Mouse (Mus musculus): ENCODE measurements around the gene Lsamp. TPM values are rescaled to one million over a fixed set of nuclear protein-coding genes. Genes with fewer than 3 reads are reported as not detected.

The Lsamp gene
- polyA plus RNA-seq, 1 experiment: 0.04 TPM

DNA sequence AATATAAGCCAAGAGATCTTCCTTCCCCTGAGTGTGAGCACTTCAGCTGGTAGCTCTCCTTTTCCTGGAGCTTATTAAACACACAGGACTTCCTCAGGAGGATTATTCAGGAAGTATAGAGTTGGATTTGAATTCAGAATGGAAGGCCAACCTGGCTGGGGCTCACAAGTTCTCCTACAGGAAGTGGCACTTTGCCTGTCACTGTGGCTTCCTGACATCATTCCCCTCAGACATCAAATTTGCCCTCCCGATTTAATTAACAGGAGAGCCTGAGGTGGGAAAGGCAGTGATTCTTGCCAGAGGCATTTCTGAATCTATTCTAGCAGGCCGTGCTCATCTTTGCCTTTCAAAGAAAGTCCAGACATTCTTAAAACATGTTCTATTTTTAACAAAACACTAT, 2097.4 kb downstream of the Lsamp start:
- TF ChIP-seq POLR2A (IDR thresholded peaks at IDR 0.05; ENCODE audit: low read depth, low read length) (no peak), CTCF (IDR thresholded peaks at IDR 0.05; ENCODE audit: extremely low read depth, insufficient read depth, insufficient read length, insufficient replicate concordance) (no peak)
- H3K27ac ChIP-seq (ENCODE audit: insufficient read depth, low read length): no peak overlapping the region
- 44% methylated on average over 2 of the region's 2 CpGs for WGBS

DNA sequence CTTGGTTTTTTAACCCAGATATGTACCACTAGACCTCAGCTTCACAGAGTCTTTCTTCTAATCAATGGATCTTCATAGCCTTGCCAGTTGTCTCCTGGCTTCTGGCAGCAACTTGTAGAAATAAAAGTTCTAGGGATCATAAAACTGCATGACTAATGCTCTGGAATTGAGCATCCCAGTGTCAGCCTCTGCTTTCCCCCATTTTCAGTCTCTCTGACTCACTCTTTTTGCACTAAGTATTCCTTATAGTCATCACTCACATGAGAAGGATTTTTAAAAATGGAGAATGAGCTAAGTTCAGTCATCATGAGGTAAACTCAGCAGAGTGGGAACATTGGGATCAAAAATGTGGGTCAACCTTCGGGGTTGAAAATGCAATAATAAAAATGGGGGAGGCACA, 2113.3 kb downstream of the Lsamp start:
- H3K36me3 ChIP-seq (ENCODE audit: control insufficient read depth, insufficient read depth, low read length): no peaks in the 10 kb centered on the region
- no peaks in the 10 kb centered on the region for H3K4me1 ChIP-seq (ENCODE audit: control insufficient read depth, insufficient read depth, insufficient read length)
- no peak overlapping the region for H3K4me3 ChIP-seq (ENCODE audit: extremely low read depth, insufficient read depth, insufficient read length)
- TF ChIP-seq CTCF (IDR thresholded peaks at IDR 0.05; ENCODE audit: extremely low read depth, insufficient read depth, insufficient read length, insufficient replicate concordance) (no peak), POLR2A (IDR thresholded peaks at IDR 0.05; ENCODE audit: low read depth, low read length) (no peak)
- no peak overlapping the region for H3K27ac ChIP-seq (ENCODE audit: insufficient read depth, low read length)
- DNase-seq (ENCODE audit: low read depth in 1 of 2, low spot score in 2 of 2): no peak
- whole genome bisulfite sequencing: 86% methylated on average over 1 of the region's 1 CpGs
- H3K27me3 ChIP-seq (ENCODE audit: control insufficient read depth, insufficient read depth, low read length): no peaks in the 10 kb centered on the region; the same call in 1 of the 2 replicates

More for the DNA sequence above, 2097.4 kb downstream of the Lsamp start:
- no peaks in the 10 kb centered on the region for H3K4me1 ChIP-seq (ENCODE audit: control insufficient read depth, insufficient read depth, insufficient read length)
- no peaks in the 10 kb centered on the region for H3K36me3 ChIP-seq (ENCODE audit: control insufficient read depth, insufficient read depth, low read length)
- H3K27me3 ChIP-seq (ENCODE audit: control insufficient read depth, insufficient read depth, low read length): no peaks in the 10 kb centered on the region
- DNase-seq (ENCODE audit: low read depth in 1 of 2, low spot score in 2 of 2): no peak
- H3K4me3 ChIP-seq (ENCODE audit: extremely low read depth, insufficient read depth, insufficient read length): no peak overlapping the region

DNA sequence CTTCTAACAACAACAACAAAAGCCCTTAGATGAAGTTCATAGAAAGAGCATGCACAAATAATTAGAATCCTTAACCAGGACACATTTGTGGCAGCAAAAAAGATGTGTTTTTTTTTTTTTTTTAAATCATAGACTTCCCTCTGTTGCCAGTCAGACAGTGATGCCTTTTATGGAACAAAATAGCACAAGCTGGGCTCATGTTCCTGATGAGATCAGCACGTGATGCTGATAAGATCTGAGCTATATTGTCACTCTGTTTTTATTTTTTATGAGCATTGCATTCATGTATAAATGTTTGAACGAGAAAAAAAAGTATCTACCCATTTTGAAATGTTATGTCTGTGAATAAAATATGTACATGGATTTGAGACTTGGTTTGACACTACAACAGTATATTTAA, 2118.0 kb downstream of the Lsamp start:
- Histone ChIP-seq H3K4me1 (ENCODE audit: control insufficient read depth, insufficient read depth, insufficient read length) (no peaks in the 10 kb centered on the region), H3K36me3 (ENCODE audit: control insufficient read depth, insufficient read depth, low read length) (no peaks in the 10 kb centered on the region), H3K4me3 (ENCODE audit: extremely low read depth, insufficient read depth, insufficient read length) (no peak overlapping the region), H3K27me3 (ENCODE audit: control insufficient read depth, insufficient read depth, low read length) (no peaks in the 10 kb centered on the region; the same call in 1 of the 2 replicates), H3K27ac (ENCODE audit: insufficient read depth, low read length) (no peak overlapping the region)
- 40% methylated on average over 2 of the region's 2 CpGs for WGBS
- no peak for DNase-seq (ENCODE audit: low read depth in 1 of 2, low spot score in 2 of 2)
- TF ChIP-seq CTCF (IDR thresholded peaks at IDR 0.05; ENCODE audit: extremely low read depth, insufficient read depth, insufficient read length, insufficient replicate concordance) (no peak), POLR2A (IDR thresholded peaks at IDR 0.05; ENCODE audit: low read depth, low read length) (no peak)

DNA sequence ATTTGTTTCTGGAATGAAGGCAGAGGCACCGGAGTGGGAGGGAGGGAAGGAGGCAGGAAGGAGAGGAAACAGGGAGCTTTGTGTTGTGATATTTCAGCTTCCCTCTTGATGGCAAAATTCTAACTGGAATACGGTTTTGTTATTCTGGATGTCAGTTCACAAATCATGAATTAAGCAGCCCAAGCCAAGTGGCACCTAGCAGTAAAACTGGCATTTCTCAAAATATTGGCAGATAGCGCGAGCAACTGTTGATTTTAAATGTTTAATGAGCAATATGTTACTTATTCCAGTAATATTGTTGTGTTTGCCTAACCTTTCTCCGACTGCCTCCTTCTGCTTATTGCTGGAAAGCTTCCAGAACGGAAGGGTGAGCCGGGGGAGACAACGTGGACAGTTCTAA, 2118.5 kb downstream of the Lsamp start:
- H3K4me1 ChIP-seq (ENCODE audit: control insufficient read depth, insufficient read depth, insufficient read length): no peaks in the 10 kb centered on the region
- no peak for DNase-seq (ENCODE audit: low read depth in 1 of 2, low spot score in 2 of 2)
- 66% methylated on average over 8 of the region's 8 CpGs for WGBS

DNA sequence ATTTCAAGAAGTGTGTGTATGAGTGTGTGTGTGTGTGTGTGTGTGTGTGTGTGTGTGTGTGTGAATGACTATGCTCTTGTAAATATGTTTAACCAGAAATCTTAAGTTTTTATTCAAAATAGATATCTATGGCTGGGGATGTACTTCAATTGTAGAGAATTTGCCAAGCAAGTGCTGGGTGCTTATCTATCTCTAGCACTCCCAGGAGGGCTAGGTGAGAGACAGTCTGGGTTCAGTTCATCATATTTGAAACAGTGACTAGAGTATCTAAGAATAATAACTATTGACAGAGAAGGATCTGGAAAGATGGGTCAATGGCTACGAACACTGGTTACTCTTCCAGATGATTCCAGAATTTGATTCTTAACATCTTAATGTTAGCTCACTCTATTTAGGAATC, 2128.1 kb downstream of the Lsamp start:
- Histone ChIP-seq H3K36me3 (ENCODE audit: control insufficient read depth, insufficient read depth, low read length) (no peaks in the 10 kb centered on the region), H3K27ac (ENCODE audit: insufficient read depth, low read length) (no peak overlapping the region), H3K27me3 (ENCODE audit: control insufficient read depth, insufficient read depth, low read length) (no peaks in the 10 kb centered on the region), H3K4me3 (ENCODE audit: extremely low read depth, insufficient read depth, insufficient read length) (no peak overlapping the region), H3K4me1 (ENCODE audit: control insufficient read depth, insufficient read depth, insufficient read length) (no peaks in the 10 kb centered on the region)
- WGBS: 89% methylated on average over 1 of the region's 1 CpGs
- TF ChIP-seq POLR2A (IDR thresholded peaks at IDR 0.05; ENCODE audit: low read depth, low read length) (no peak), CTCF (IDR thresholded peaks at IDR 0.05; ENCODE audit: extremely low read depth, insufficient read depth, insufficient read length, insufficient replicate concordance) (no peak)
- no peak for DNase-seq (ENCODE audit: low read depth in 1 of 2, low spot score in 2 of 2)

More for the DNA sequence above, 2118.5 kb downstream of the Lsamp start:
- Histone ChIP-seq H3K27me3 (ENCODE audit: control insufficient read depth, insufficient read depth, low read length) (no peaks in the 10 kb centered on the region; the same call in 1 of the 2 replicates), H3K36me3 (ENCODE audit: control insufficient read depth, insufficient read depth, low read length) (no peaks in the 10 kb centered on the region), H3K4me3 (ENCODE audit: extremely low read depth, insufficient read depth, insufficient read length) (no peak overlapping the region), H3K27ac (ENCODE audit: insufficient read depth, low read length) (no peak overlapping the region)
- no peak for TF ChIP-seq CTCF (IDR thresholded peaks at IDR 0.05; ENCODE audit: extremely low read depth, insufficient read depth, insufficient read length, insufficient replicate concordance)
- no peak for TF ChIP-seq POLR2A (IDR thresholded peaks at IDR 0.05; ENCODE audit: low read depth, low read length)

- TF ChIP-seq POLR2A (IDR thresholded peaks at IDR 0.05; ENCODE audit: low read depth, low read length) (no peak), CTCF (IDR thresholded peaks at IDR 0.05; ENCODE audit: extremely low read depth, insufficient read depth, insufficient read length, insufficient replicate concordance) (no peak)
- H3K36me3 ChIP-seq (ENCODE audit: control insufficient read depth, insufficient read depth, low read length): no peaks in the 10 kb centered on the region
- 51% methylated on average over 2 of the region's 2 CpGs for WGBS
- no peaks in the 10 kb centered on the region for H3K4me1 ChIP-seq (ENCODE audit: control insufficient read depth, insufficient read depth, insufficient read length)
- no peak overlapping the region for H3K4me3 ChIP-seq (ENCODE audit: extremely low read depth, insufficient read depth, insufficient read length)
- no peaks in the 10 kb centered on the region for H3K27me3 ChIP-seq (ENCODE audit: control insufficient read depth, insufficient read depth, low read length)
- no peak for DNase-seq (ENCODE audit: low read depth in 1 of 2, low spot score in 2 of 2)
- H3K27ac ChIP-seq (ENCODE audit: insufficient read depth, low read length): no peak overlapping the region
Observed at GRCm38 (mm10) chr16:42113246-42113645, 2129.1 kb downstream of the Lsamp start.

GRCm38 (mm10) chr16:42121788-42122187, 2137.6 kb downstream of the Lsamp start:
- Histone ChIP-seq H3K36me3 (ENCODE audit: control insufficient read depth, insufficient read depth, low read length) (no peaks in the 10 kb centered on the region), H3K4me1 (ENCODE audit: control insufficient read depth, insufficient read depth, insufficient read length) (no peaks in the 10 kb centered on the region), H3K27ac (ENCODE audit: insufficient read depth, low read length) (no peak overlapping the region), H3K27me3 (ENCODE audit: control insufficient read depth, insufficient read depth, low read length) (no peaks in the 10 kb centered on the region), H3K4me3 (ENCODE audit: extremely low read depth, insufficient read depth, insufficient read length) (no peak overlapping the region)
- WGBS: 96% methylated on average over 6 of the region's 6 CpGs
- no peak for DNase-seq (ENCODE audit: low read depth in 1 of 2, low spot score in 2 of 2)
- TF ChIP-seq POLR2A (IDR thresholded peaks at IDR 0.05; ENCODE audit: low read depth, low read length): no peak
